Mouse (Mus musculus): ENCODE measurements around the gene Cdkl4.
"Not testable (repeated sequence)": the region's sequence is repeated elsewhere in the genome, so short reads cannot be mapped to it uniquely, and the experiment has no call there.

Gene Cdkl4

GRCm38 (mm10) chr17:80577639-80578038 is at the start of gene Cdkl4:
TSS of gene Cdkl4 (minus strand) at chr17:80577813.
- DNase-seq, result no peak

DNA sequence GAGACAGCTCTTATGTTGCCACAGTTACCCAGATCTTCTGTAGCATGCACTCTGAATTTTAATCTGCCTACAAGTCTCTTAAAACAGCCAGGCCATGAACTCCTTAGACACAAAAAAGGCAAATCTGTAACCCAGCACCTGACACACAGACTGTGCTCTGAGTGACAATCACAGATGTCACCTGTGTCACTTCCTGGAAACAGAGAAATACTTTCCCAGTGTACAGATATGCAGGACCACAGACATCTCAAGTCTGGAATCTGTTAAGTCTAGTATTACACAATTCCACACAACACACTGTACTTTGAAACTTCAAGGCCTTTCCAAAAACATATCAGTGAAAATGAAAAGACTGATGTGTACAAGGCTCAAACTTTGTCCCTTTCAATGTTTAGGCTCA is 47.4 kb upstream of the Cdkl4 start:
- DNase-seq, result no peak

DNA sequence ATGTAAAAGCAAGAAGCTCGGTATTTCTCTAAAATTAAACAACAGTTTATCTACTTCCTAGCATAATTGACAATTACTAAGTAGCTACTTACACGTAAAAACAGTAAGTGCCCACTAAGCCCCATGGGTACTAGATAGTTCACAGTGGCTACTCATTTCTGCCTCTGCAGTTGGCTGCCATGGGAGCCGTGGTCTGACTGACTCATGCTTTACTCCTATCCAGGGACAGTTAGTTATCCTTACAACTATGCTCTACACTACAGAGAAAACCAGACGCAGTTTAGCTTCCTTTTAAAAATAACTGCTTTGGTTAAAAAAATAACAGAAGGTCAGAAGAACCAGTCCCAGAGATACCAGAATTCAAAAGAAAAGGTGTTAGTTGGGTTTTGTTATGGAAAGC is 44.1 kb upstream of the Cdkl4 start:
- no peak for DNase-seq

DNA sequence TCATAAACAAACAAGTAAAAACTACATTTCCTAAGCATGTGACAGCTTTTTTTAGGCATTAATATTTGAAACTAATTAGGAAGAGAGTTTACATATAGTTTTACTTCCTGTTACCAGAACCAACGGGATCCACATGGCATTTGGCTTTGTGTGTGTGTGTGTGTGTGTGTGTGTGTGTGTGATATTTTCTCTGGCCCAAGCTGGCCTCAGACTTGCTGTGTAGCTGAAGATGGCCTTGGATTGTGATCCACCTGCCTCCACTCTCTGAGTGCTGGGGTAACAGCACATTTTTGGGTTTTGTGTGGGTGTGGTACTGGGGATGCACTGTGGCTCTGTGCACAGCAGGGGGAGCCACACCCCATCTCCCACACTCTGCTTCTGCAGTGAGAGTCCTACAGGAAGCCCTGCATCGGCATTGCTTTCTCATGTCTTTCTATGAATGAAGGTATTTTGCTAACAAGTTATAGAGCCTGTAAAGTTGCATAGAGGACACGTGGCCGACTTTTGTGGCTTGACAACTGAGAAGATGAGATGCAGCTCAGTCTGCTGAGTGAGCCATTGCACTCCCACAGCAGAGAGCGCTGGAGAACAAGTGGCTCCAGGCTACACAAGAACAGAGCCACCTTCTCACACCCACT is 43.3 kb upstream of the Cdkl4 start:
- peak; percentile 52 for DNase-seq

GRCm38 (mm10) chr17:80619556-80619955 is 41.9 kb upstream of the Cdkl4 start:
- DNase-seq, result no peak

- no peak for DNase-seq
Measured at GRCm38 (mm10) chr17:80618890-80619289, 41.3 kb upstream of the Cdkl4 start.

GRCm38 (mm10) chr17:80603806-80604205 is 26.2 kb upstream of the Cdkl4 start:
- no peak for DNase-seq

GRCm38 (mm10) chr17:80603079-80603625 is 25.5 kb upstream of the Cdkl4 start:
- no peak for DNase-seq

- DNase-seq, result peak; percentile 17
Measured at GRCm38 (mm10) chr17:80601371-80601770, 23.8 kb upstream of the Cdkl4 start.

- no peak for DNase-seq
Measured at GRCm38 (mm10) chr17:80583051-80583450, 5.4 kb upstream of the Cdkl4 start.

DNA sequence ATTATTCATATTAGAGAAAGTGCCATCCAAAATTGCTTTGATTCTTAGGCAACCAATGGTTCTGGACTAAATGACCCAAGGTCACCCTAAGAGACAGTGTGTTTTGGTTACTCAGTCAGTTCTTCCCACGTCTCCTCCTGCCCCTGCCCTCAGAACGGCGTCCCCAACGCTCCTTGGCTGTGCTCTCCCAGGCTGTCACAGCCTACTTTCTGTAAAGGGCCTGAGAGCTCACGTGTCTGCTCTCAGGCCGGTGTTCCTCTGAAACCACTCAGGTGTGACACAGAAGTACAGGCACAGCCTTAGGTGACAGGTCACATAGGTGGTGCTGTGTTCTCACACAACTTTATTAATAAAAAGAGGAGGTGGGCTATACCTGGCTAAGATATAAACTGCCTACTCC is 2.3 kb upstream of the Cdkl4 start:
- DNase-seq, result peak; percentile 30

DNA sequence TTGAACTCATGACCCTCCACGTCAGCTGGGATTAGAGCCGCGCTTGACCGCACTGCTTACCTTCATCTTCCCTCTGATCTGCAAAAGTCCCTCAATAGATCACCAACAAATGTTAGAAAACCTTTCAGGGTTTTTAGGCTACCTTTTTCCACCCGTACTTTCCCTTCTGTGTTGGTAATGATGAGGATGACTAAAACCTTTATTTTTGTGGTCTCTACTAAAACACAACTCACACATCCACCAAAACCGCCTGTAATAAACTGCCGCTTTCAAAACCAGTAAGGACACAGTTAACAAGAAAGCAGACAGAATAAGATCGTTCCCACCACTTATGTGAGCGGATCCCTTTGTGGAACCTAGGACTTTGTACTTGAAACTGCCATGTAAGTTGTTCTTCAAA is 1.5 kb upstream of the Cdkl4 start:
- no peak for DNase-seq

DNA sequence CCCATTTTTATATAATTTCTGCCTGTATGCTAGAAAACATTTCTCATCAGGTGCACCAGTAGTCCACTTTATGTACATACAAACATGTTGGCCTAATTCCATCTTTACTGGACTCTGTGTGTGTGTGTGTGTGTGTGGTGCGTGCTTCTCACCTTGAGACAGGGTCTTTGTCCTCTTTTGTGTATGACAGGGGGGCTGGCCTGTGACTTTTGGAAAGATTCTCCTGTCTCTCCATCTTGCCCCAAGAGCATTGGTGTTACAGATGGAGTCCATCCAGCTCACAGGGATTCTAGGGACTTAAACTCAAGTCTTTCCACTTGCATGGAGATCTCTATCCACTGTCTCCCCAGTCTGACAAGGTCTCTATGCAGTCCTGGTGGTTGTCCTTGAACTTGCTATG is 428 bp upstream of the Cdkl4 start:
- no peak for DNase-seq

GRCm38 (mm10) chr17:80577214-80577613 is 399 bp downstream of the Cdkl4 start:
- no peak for DNase-seq

DNA sequence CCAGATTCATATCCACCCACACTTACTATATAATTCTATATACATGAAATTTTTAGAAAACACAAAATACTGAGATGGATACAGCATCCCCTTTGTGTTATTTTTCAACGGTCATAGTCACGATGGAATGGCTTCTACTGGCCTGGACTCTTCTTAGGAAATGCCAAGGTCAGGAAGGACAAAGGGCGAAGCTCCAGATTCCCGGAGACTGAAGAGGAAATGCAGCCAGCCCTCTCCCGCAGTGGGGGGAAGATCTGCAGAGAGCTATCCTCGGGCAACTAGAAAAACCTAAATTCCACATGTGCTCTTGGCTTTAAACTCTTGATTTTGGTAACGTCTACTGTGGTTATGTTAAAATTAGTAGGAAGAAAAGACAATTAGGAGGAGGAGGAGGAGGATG is 2.6 kb downstream of the Cdkl4 start:
- DNase-seq, result peak; percentile 28

DNA sequence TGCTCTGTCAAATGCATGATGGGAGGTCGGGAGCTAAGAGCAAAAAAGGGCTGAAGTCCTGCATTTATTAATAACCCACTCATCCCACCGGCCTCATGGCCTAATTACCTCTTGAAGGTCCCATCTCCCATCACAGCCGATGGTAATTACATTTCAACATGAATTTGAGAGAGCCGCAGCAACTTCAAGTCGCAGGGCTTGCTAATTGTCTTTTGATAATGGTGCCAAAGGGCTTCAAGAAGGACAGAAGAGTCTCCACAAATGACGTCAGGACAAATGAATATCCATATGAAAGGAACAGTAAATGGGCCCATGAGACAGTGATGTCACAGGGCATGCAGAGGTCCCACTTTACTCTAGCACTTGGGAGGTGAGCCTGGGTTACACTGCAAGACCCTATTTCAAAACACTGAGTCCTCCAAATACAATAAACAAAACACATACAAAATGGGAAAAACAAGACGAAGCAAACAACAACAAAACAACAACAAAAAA is 3.1 kb downstream of the Cdkl4 start:
- no peak for DNase-seq

DNA sequence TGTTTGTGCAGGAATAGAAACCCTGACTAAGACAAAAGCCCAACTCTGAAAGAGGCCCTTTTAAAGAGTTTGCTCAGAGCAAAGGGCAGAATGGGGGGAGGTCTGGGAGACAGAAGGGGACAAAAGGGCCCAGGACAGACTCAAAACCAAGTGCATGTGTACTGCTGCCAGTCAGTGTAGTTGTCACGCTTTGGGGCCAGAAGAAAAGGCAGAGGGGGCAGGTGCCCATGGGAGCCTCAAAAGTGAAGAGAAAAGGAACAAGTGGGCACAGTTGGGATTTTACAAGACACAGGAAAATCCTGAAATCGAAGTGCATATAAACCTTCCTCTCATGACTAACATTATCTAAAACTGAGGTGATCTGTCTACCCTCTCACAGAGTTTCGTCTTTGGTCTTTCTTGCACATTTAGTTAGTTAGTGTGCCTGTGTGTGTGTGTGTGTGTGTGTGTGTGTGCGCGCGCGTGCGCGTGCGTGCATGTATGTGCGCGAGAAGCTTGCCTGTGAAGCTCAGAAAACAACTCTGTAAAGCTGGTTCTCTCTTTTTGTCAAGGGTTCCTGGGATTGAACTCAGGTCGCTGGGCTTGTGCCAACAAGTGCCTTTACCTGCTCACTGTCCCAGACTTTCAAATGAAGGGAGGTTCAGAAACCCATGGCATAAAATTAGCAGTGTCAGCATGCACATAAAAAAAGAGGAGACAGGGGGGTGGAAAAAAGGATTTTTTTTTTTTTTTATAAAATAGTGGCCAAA is 5.3 kb downstream of the Cdkl4 start:
- DNase-seq, result no peak

DNA sequence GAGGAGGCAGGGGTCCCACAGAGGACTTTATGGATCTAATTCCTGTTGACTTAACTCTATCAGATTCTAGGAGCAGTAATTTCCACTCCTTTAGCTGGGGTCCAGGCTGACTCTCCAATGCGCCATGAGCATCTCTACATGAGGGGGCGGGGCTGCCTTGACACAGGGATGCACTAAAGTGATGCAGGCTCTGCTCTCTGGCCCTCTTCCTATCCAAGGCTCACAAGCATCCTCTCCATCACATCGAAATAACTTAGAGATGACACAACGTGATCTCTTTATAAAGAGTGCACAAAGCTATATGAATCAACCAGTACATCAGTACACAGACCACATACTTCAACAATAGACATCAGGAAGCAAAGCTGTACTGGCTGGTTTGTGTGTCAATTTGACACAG is 6.2 kb downstream of the Cdkl4 start:
- no peak for DNase-seq

DNA sequence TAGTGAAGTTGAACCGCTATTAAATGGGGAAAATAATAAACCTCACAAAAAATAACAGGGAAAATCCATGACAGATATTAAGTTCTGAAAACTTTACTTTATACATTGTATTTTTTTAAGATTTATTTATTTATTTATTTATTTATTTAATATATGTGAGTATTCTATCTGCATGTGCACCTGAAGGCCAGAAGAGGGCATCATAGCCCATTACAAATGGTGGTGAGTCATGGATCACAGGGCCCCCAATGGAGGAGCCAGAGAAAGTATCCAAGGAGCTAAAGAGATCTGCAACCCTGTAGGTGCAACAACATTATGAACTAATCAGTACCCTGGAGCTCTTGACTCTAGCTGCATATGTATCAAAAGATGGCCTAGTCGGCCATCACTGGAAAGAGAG is 7.9 kb downstream of the Cdkl4 start:
- DNase-seq, result not testable (repeated sequence)

DNA sequence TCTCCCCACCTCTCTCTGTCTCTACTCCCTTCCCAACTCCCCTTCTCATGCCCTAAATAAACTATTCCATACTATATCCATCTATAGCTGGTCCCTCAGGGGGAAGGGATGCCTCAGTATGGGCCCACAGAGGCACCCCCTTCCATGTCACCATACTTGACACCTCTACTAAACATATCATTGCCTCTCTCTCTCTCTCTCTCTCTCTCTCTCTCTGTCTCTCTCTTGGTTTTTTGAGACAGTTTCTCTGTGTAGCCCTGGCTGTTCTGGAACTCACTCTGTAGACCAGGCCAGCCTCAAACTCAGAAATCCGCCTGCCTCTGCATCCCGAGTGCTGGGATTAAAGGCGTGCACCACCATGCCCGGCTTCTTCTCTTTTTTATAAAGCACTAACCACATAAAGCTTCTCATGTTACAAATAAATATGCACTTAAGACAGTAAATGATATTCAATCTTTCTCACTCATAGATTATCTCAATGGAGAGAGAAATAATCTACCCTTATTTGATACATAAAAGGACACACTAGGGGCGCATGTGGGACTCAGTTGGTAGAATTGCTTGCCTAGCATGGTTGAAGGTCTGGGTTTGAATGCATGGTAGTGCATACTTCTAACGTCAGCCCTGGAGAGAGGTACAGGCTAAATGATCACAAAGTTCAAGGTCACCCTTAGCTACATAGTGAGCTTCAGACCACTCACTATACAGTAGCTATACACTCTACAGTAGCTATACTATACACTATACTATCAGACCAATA is 8.6 kb downstream of the Cdkl4 start:
- DNase-seq, result no peak

- no peak for DNase-seq
Measured at GRCm38 (mm10) chr17:80568441-80568840, 9.2 kb downstream of the Cdkl4 start.

- peak; percentile 45 for DNase-seq
Measured at GRCm38 (mm10) chr17:80564611-80564924, 13.0 kb downstream of the Cdkl4 start.

DNA sequence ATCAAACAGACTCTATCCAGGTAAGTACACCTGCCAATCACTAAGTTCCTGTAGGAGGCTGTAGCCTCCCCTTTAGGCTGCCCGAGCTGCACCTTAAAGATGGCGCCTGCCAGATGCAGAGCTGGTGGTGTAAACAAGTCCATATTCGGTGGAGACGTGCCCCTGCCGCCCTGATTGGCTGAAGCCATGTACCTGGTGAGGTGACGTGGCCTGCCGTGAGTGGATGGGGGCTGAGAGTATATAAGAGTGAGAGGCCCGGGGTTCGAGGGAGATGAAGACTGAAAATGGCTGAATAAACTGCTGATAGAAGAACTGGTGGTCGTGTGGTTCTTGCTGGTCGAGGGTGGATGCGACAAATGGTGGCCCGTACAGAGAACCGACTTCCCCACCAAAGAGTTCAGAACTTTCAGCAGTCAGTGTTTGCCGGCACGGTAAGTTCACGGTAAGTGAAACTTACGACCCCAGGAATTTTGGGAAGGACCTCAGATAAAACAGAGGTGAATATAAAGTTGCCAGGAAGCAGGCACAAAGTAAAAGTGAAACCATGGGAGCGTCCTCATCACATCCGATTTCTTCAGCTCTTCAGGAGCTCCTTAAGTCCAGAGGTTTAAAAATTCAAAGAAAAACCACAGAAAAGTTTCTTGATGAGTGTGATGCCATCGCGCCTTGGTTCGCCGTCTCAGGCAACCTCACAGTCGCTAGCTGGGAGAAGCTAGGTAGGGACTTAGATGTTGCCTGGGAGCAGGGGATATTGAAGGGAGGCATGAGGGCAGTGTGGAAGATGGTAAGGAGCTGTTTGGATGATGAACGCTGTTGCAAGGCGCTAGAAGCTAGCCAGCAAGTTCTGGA is 13.6 kb downstream of the Cdkl4 start:
- DNase-seq, result not testable (repeated sequence)
